Mouse (Mus musculus): ENCODE measurements around the gene Edem3.

DNA sequence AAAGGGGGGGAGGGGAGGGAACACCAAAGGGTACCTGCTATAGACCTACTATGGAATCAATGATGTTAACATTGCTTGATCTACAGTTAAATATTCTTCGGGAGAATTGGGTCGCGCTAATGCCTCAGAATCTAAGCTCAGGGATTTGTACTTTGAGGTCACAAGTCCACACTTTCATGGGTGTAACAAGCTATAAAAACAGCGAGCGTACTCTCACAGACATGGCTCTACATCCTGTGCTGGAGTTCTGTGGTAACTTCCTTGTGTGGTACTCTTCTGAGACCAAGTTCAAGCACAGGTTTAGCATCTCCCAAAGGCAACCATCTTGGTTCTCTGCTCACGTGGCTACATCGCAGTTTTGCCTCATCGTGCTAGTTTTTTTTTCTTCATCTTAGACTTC lies 106.9 kb downstream of the Edem3 start:
- TF ChIP-seq GATA1 (IDR thresholded peaks at IDR 0.05; ENCODE audit: borderline replicate concordance, low read length) (no peak), FLI1 (IDR thresholded peaks at IDR 0.05; ENCODE audit: low read length) (no peak)
